Mouse (Mus musculus) liver, embryonic 14 days (tissue): ENCODE measurements around the gene Atrn. TPM values are rescaled to one million over a fixed set of nuclear protein-coding genes. Genes with fewer than 3 reads are reported as not detected.

ENCODE experiments used
- polyA plus RNA-seq: library from polyadenylated mRNA; depleted of rRNA; stranded (reverse); fragments of >200 nt; gene quantifications from 2 replicates; pipeline ENCODE4 v1.2.3, GENCODE M21; 2012; rRNA removed

Atrn gene
- 2.9 and 3.9 TPM in 2 replicates for polyA plus RNA-seq

DNA sequence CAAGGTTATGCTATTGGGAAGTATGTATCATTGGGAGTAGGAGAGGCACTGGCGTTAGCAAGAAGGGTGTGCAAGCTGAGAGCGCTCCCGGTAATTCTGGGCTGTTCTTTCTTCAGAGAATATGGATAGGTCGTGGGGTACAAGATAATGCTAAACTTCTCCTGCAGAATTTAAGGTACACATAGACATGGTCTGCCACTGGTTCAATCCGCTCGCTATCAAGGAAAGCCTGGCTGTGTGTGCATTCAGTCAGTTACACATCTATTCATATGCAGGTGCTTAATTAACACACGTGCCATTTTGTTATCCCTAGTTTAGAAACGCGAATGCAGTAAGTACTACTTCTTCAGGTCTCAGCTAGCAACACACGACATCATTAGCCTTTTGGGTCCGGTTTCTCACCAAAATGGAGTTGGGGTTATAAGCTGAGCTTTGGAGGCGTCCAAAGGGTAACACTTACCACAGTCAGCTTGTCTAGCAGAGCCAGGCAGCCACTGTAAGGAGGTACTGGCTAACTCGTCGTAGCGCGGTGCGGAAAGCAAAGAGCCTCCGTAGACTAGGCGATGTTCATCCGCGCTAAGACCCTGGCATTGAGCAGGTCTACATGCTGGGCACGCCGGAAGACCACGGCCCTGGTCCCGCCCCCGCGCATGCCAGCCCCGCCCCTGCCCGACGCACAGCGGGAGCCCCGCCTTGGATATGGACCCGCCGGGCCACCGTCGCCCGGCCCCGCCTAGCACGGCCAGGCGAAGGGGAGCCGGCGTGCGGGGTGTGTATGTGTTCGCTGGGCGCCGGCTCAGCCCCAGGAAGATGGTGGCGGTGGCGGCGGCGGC lies at the start of gene Atrn, which contains the start of gene 4930402H24Rik:
Atrn (plus strand) TSS at position 745 of the 833 bp plus-strand sequence.
4930402H24Rik (minus strand) TSS at position 656 of the 833 bp plus-strand sequence.

DNA sequence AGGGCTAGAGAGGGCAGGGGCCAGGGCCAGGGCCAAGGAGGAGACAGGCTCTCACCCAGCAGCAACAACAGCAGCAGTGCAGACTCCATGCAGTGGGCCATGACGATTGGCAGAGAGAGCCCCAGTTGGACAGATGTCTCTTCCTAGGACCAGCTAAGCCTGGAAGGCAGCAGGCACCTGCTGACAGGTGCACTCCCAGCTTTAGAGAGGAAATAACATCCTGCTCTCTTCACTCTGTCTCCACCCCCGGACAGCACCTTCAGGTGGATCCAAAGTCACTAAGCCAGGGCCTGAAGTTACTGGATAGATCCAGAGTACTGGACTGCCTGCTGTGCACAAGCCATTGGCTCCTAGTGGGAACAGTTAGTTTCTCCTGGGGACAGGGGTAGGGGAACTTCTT lies 136.7 kb downstream of the Atrn start, which contains the start of gene Gfra4:
Gfra4 (minus strand) TSS at position 101 of the 400 bp plus-strand sequence.

DNA sequence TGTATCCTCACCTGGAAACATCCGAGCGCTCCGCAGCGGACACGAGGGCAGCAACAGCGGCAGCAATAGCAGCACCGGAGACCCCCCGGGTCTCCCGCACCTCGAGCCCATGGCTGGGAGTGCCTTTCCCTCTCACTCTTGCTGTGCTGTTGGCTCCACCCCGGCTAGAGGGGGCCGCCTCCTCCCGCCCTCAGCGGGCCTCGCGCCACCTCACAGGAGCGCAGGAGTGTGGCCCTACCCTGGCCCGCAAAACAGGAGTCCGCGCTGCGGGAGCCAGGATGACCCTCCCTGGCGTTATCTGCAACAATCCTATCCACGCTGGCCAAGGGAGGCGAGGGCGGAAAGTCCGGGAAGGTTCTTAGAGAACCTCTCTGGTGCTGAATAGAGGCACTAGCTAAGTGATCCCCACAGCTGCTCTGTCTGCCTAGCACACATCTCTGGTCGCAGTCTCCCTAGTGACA lies 157.1 kb downstream of the Atrn start, which contains the start of gene Adam33:
Adam33 (minus strand) TSS at position 411 of the 461 bp plus-strand sequence.

Other genes starting within 250 kb of the Atrn start
- gene Ddrgk1, start 241.8 kb upstream of the Atrn start, polyA plus RNA-seq = 30.3 and 31.8 TPM in 2 replicates
- gene Itpa, start 238.9 kb upstream of the Atrn start, polyA plus RNA-seq = 33.9 and 42.0 TPM in 2 replicates
- gene Slc4a11, start 209.0 kb upstream of the Atrn start, polyA plus RNA-seq = 0.07 and 0.13 TPM in 2 replicates
- gene 4930402H24Rik, start 89 bp upstream of the Atrn start, polyA plus RNA-seq = 4.0 and 4.6 TPM in 2 replicates
- gene Gfra4, start 136.6 kb downstream of the Atrn start, polyA plus RNA-seq = 0.22 and 0.55 TPM in 2 replicates
- 0.37 and 0.72 TPM in 2 replicates for gene Adam33, start 157.3 kb downstream of the Atrn start, polyA plus RNA-seq
- 0.74 and 1.1 TPM in 2 replicates for gene Siglec1, start 180.3 kb downstream of the Atrn start, polyA plus RNA-seq
- gene Hspa12b, start 220.8 kb downstream of the Atrn start, polyA plus RNA-seq = 2.1 and 2.3 TPM in 2 replicates
- gene Gm11037, start 227.0 kb downstream of the Atrn start, polyA plus RNA-seq = not detected in 2 replicates